Mouse (Mus musculus) thymus, postnatal 25 days (tissue): Measurements from ENCODE around the gene Mboat7.
A peak's percentile ranks its signal among the peaks of the same experiment; 100 is the strongest.
"Not testable (repeated sequence)": the region's sequence is repeated elsewhere in the genome, so short reads cannot be mapped to it uniquely, and the experiment has no call there.

Source experiments
- DNase-seq: peaks from one replicate; pipeline ENCODE4 v3.0.0; 2022

Gene Mboat7

GRCm38 (mm10) chr7:3692987-3693808, at the start of gene Mboat7:
Mboat7 (minus strand) TSS chr7:3693523.
- DNase-seq: peak; percentile 98

GRCm38 (mm10) chr7:3732675-3733074, 39.4 kb upstream of the Mboat7 start:
- DNase-seq: not testable (repeated sequence)

GRCm38 (mm10) chr7:3725459-3725858, 32.1 kb upstream of the Mboat7 start:
- DNase-seq: not testable (repeated sequence)

GRCm38 (mm10) chr7:3720268-3720667, 26.9 kb upstream of the Mboat7 start, which contains the start of gene Pirb:
Pirb (minus strand) TSS chr7:3720391.
- not testable (repeated sequence) for DNase-seq

- DNase-seq: no peak
These were observed 21.9 kb upstream of the Mboat7 start for GRCm38 (mm10) chr7:3715249-3715648.

- DNase-seq: no peak
These were observed 19.1 kb upstream of the Mboat7 start for GRCm38 (mm10) chr7:3712264-3712942.

GRCm38 (mm10) chr7:3709000-3709399, 15.7 kb upstream of the Mboat7 start:
- DNase-seq: no peak

GRCm38 (mm10) chr7:3708447-3708980, 15.2 kb upstream of the Mboat7 start:
- not testable (repeated sequence) for DNase-seq

GRCm38 (mm10) chr7:3707568-3708413, 14.5 kb upstream of the Mboat7 start:
- DNase-seq: no peak

GRCm38 (mm10) chr7:3707027-3707426, 13.7 kb upstream of the Mboat7 start:
- no peak for DNase-seq

- DNase-seq: no peak
These were observed 13.1 kb upstream of the Mboat7 start for GRCm38 (mm10) chr7:3706343-3706934.

GRCm38 (mm10) chr7:3705911-3706310, 12.6 kb upstream of the Mboat7 start:
- DNase-seq: no peak

GRCm38 (mm10) chr7:3705461-3705860, 12.1 kb upstream of the Mboat7 start:
- not testable (repeated sequence) for DNase-seq

- no peak for DNase-seq
These were observed 11.2 kb upstream of the Mboat7 start for GRCm38 (mm10) chr7:3704475-3704874.

- DNase-seq: peak; percentile 95
These were observed 10.6 kb upstream of the Mboat7 start, which contains the start of gene Rps9 for GRCm38 (mm10) chr7:3703879-3704441. Rps9 (plus strand) TSS chr7:3703993.

GRCm38 (mm10) chr7:3703148-3703878, 10.0 kb upstream of the Mboat7 start:
- DNase-seq: no peak

GRCm38 (mm10) chr7:3698471-3698870, 5.1 kb upstream of the Mboat7 start:
- no peak for DNase-seq

- DNase-seq: not testable (repeated sequence)
These were observed 1.6 kb upstream of the Mboat7 start for GRCm38 (mm10) chr7:3694949-3695305.

GRCm38 (mm10) chr7:3694076-3694948, 989 bp upstream of the Mboat7 start:
- DNase-seq: peak; percentile 64

GRCm38 (mm10) chr7:3693809-3694075, 419 bp upstream of the Mboat7 start:
- no peak for DNase-seq
